Mouse (Mus musculus) ES-E14 (cell line): ENCODE measurements around the gene Mog.

ENCODE experiments used
- CHD2 ChIP-seq: IDR thresholded peaks from 2 replicates; pipeline ENCODE4 v1.6.1; 2014; ENCODE audit warnings: mild to moderate bottlenecking, low read depth, low read length, inconsistent platforms
- MAFK ChIP-seq: IDR thresholded peaks from 2 replicates; pipeline ENCODE4 v1.6.1; 2014; ENCODE audit warnings: mild to moderate bottlenecking, low read depth, low read length, inconsistent platforms; ENCODE audit not compliant: insufficient read depth
- ZC3H11A ChIP-seq: IDR thresholded peaks from 2 replicates; pipeline ENCODE4 v1.6.1; 2012; ENCODE audit warnings: low read depth, mild to moderate bottlenecking, inconsistent platforms, low read length, borderline replicate concordance
- ZNF384 ChIP-seq: IDR thresholded peaks from 2 replicates; pipeline ENCODE4 v1.6.1; 2012; ENCODE audit warnings: low read depth, low read length, inconsistent platforms

DNA sequence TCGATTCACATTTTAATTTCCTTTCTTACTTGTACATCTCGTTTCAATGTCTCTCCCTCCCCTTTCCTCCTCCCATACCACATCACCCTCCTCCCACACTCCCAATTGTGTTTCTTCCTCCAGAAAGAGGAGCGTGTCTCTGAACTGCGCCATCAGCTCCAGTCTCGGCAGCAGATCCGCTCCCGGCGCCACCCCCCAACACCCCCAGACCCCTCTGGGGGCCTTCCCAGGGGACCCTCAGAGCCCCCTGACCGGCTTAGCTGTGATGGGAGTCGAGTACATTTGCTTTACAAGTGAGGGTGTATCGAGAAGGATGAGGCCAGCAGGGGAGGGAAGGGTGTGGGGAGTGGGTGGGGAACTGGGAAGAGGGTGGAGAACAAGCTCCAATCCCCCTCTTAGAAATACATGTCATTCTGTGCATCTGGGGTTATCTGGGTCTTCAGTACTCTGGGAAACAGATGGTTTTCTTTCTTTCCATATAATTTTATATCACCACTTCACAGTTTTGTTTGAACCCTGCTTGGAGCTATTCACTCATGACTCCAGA lies 49.6 kb upstream of the Mog start:
- no peak for TF ChIP-seq ZNF384
- TF ChIP-seq CHD2, result no peak
- TF ChIP-seq ZC3H11A, result no peak
- no peak for TF ChIP-seq MAFK
